Mouse (Mus musculus) neutrophil, adult 5-6 weeks (primary cell): Measurements from ENCODE around the gene 2210016F16Rik. TPM values are rescaled to one million over a fixed set of nuclear protein-coding genes. Genes with fewer than 3 reads are reported as not detected.
"Not testable (repeated sequence)": the region's sequence is repeated elsewhere in the genome, so short reads cannot be mapped to it uniquely, and the experiment has no call there.

Experiments used
- ATAC-seq: fragments of 151-379, 151-347 bp; 2 replicates; pipeline ENCODE4 v1.8.0; 2017; ENCODE audit warnings: mild to moderate bottlenecking, moderate TSS enrichment; ENCODE audit not compliant: insufficient number of reproducible peaks, poor library complexity, low FRiP score, severe bottlenecking; ENCODE audit errors: extremely low read depth
- total RNA-seq: library from RNA; stranded (forward); fragments of 200-1000 nt; gene quantifications from 2 replicates; pipeline ENCODE4 v1.2.3, GENCODE M21; 2017

The 2210016F16Rik gene
- total RNA-seq = 7.7 and 8.1 TPM in 2 replicates

DNA sequence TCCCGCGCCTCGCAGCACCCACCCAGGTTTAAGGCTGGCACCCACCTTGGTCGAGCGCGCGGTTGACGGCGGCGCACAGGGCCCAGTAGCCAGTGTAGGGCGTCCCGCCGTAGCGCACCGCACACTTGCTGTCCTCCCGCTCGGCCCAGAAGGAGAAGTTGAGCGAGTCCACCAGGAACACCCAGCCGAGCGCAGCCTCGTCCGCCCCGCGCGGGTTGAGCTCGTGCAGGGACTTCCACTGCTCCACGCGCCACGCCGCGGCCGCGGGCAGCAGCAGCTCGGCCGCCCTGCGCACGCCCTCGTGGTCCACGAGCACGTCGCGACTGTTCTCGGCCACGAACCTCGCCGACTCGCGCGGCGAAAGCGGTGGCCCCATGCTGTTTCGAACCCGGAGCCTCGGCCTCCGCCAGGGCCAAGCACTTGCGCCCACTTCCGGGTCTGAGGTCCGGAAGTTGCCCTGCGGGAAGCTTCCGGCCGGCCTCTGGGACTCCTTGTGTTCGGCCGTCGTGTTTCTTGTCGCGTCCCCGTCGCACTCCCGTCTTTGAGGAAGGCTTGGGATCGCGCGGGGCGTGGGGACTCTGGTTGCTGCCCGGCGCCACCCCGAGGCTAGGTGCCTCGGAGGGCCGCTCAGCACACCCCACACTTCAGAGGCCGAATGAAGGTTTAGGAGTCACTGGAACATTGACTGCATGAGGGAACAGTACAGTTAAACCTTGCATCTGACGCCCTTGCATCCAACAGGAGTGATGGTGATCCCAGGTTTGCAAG, at the start of gene 2210016F16Rik:
Gene 2210016F16Rik, minus strand, starts transcription at position 447 of the 768 bp plus-strand sequence.
- ATAC-seq = peak; percentile 20

DNA sequence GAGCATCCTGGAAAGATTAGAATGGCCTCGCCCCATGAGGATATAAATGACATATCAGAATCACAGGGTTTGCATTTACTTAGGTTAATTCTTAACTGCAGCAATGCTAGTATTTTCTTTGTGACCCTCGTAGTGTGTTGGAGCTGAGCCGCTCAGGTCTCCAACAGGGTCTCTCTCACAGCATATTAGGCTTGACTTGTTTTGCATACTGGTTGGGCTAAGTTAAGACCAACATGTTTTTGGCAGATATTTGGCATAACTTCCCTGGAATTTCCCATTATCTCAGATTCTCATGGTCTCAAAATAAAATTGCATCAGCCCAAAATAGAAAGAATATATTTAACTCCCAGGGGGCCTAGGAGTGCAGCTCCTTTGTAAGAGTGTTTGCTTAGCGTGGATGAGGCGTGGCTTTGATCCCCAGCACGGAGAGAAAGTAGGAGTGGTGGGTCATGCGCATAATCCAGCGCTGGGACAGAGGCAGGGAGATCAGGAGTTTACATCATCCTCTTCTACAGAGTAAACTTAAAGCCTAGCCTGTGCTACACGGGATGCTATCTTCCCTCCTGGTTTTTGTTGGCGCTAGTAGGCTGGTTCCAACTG, 38.1 kb upstream of the 2210016F16Rik start:
- no peak for ATAC-seq

DNA sequence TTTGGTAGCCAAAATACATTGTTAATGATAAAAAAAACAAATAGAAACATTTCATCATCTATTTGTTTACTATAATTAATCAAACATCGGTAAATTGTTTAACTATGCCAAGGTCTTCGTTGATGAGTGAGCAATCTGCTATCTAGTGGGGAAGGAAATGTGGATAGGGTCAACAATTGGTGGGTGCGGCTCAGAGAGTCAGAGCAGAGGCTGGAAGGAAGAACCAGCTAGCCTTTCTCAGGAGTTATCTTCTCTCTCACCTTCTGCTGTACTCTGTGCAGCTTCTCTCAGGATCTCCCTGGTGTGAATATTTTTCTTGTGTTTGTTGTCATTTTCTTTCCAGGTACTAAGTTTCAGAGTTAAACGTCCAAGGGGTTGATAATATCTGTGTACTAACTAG, 37.2 kb upstream of the 2210016F16Rik start:
- ATAC-seq = no peak

- no peak for ATAC-seq
Observed at GRCm38 (mm10) chr13:58421026-58421425, 36.0 kb upstream of the 2210016F16Rik start.

DNA sequence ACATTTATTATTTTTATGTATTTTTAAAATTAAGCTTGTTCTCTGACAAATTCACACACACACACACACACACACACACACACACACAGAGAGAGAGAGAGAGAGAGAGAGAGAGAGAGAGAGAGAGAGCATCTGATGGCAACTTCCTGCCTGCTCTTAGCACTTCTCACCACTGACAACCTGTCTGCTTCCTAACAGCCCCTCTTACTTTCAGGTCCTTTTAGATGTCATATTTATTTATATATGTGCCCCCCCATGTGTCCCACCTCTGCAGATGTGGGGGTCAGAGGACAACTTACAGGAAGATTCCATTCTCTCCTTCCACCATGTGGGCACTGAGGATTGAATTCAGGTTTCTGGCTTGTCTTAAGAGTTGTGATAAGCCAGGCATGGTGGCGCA, 34.2 kb upstream of the 2210016F16Rik start:
- ATAC-seq = no peak

DNA sequence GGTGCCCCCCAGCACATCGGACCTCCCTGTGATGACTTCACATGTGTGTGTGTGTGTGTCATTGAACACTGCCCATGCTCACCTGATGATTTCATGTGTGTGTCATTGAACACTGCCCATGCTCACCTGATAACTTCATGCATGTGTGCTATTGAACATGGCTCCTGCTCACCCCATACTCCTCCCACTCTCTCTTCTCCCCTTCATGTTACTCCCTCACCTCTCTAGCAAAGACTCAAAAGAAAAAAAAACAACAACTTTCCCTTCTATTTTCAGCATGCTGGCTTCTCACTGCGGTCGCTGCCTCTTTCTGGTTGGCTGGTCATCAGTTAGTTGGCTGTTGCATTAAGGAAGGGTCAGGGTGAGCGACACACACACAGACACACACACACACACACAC, 33.6 kb upstream of the 2210016F16Rik start:
- ATAC-seq = peak; percentile 32; the same call in 1 of the 2 replicates

GRCm38 (mm10) chr13:58415838-58416237, 30.8 kb upstream of the 2210016F16Rik start:
- no peak for ATAC-seq

DNA sequence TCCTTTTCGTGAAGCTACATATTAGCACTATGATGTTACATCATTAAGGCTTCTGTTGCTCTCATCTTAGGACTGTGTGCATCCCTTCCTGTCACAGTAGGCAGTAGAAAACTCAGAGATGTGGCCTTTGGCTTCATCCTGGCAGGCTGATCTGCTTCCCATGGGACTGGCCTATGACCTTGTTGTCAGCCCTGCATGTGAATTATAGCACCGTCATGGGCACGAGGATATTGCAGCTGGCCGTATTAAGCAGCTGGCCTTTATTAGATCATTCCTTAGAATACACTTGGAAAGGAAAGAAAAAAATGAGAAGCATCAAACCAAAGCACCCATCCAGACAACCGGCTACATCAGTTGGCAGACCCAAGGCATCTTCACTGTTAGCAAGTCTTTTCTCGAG, 30.3 kb upstream of the 2210016F16Rik start:
- ATAC-seq = no peak

DNA sequence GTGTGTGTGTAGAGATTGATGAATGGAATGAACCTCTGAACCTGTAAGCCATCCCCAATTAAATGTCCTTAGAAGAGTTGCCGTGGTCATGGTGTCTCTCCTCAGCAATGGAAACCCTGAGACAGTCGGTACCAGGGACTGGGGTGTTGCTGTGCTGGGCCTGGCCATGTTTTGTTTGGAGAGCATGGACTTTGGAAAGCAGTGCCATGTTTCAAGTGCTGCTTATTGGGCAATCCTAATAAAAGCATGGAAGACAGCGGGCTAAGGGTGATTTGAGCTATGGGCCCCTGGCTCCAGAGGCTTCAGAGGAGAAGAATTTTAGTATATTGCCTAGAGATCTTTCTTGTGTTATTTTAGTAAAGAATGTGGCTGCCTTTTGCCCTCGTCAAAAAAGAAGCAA, 26.0 kb upstream of the 2210016F16Rik start:
- ATAC-seq = no peak

- ATAC-seq = not testable (repeated sequence)
Observed at GRCm38 (mm10) chr13:58403243-58403642, 18.2 kb upstream of the 2210016F16Rik start, which contains the start of gene Hnrnpk. Gene Hnrnpk, minus strand, starts transcription at chr13:58403343.

DNA sequence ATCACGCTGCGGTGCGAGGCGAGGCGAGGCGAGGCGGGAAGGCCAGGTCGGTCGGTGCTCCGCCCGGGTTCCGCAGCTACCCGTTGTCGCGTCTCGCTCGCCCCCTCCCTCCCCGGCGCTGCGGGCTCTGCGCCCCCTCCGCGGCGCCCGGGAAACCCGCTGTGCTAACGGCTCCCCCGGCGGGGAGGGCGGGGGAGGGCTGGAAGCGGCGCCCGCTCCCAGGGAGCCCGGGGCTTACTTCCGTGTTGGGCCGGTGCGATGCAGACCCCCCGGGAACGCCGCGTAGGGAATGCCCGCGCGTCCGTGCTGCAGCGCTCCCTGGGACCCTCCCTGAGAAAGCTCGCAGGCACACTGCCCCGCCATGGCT, 17.7 kb upstream of the 2210016F16Rik start:
- 0 out of 2 replicates have a peak, but pooled peaks have one; percentile 2 for ATAC-seq

GRCm38 (mm10) chr13:58402003-58402743, 17.1 kb upstream of the 2210016F16Rik start, which contains the start of gene Rmi1:
Gene Rmi1, plus strand, starts transcription at chr13:58402248.
- ATAC-seq = peak; percentile 86

GRCm38 (mm10) chr13:58401135-58402002, 16.3 kb upstream of the 2210016F16Rik start:
- peak; percentile 27 for ATAC-seq

- ATAC-seq = no peak
Observed at GRCm38 (mm10) chr13:58400576-58400975, 15.6 kb upstream of the 2210016F16Rik start.

DNA sequence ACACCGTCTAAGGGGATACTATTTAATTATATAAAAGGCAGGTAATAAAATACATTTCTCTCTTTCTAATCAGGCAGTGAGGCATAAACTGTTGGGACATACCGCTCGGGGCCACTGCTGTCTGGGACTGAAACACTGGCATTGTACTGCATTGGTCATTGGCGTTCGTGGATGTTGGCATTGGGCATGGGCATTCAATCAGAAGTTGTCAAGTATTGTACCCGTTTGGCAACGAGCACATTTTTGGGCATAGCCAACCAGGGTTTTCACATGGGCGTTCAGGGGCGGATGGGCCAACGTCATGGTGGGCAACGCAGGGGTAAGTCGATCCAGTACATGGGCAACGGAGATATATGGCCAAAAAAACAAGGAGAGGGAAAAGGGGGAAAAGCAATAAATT, 12.6 kb upstream of the 2210016F16Rik start:
- ATAC-seq = no peak

- ATAC-seq = not testable (repeated sequence)
Observed at GRCm38 (mm10) chr13:58394392-58394791, 9.4 kb upstream of the 2210016F16Rik start.

DNA sequence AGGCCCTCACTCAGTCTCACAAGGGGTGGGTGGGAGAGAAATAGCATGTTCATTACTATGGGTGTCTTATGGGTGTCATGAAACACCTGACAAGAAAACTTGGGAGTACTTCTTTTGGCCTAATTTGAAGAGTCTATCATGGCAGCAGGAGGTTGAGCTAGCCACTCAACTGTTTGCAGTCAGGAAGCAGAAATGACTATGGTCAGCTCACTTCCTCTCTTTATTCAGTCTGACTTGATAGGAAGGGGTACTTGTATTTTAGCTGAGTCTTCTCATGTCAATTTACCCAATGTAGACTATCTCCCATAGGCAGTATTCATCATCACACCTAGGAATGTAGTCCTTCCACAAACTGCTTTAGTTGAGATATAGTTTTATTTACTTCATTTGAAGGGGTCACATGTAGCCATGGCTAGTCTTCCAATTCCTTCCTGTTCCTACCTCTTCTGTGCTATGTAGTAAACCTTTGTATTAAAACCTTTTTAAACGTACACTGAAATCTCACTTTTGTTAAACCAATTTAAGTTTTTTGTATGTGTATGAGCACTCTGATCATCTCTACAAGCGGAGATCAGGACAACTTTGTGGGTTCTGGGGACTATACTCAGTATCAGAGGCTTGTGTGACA, 4.4 kb upstream of the 2210016F16Rik start:
- no peak for ATAC-seq

- ATAC-seq = no peak
Observed at GRCm38 (mm10) chr13:58388379-58388778, 3.4 kb upstream of the 2210016F16Rik start.
